Comparison of ENCODE assay signal across 16 mouse cellular contexts in genomic region chr2:166963257-166963656, GRCm38 (mm10).
"Had no signal": no experiment of that assay in that cellular context is flagged by ENCODE, and none has a peak within 500 bp of the region (broad histone marks: within the 10 kb centered on the region; RNA-seq: fewer than 3 reads in every experiment).

No protein-coding gene starts in this region.

- H3K9me3 ChIP-seq: lung, embryonic 15.5 days; megakaryocyte, embryonic 14.5 days; midbrain, embryonic 13.5 days; midbrain, embryonic 15.5 days; neural tube, embryonic 12.5 days; stomach, embryonic 15.5 days had no signal

- H3K9ac ChIP-seq: lung, embryonic 15.5 days; midbrain, embryonic 13.5 days; midbrain, embryonic 15.5 days; neural tube, embryonic 12.5 days; stomach, embryonic 15.5 days had no signal

- DNase-seq: lung, adult 2 months; lung, postnatal 14 days; lung, postnatal 36 days; right cerebral cortex, postnatal 14 days; thymus, adult 2 months; thymus, postnatal 25 days; thymus, postnatal 4 days had no signal

- H3K27me3 ChIP-seq: lung, embryonic 15.5 days; megakaryocyte, embryonic 14.5 days; midbrain, embryonic 13.5 days; midbrain, embryonic 15.5 days; neural tube, embryonic 12.5 days; stomach, embryonic 15.5 days had no signal

- H3K4me1 ChIP-seq: lung, embryonic 15.5 days; midbrain, embryonic 13.5 days; midbrain, embryonic 15.5 days; neural tube, embryonic 12.5 days; stomach, embryonic 15.5 days had no signal

- ATAC-seq: lung, postnatal 0 days; midbrain, embryonic 13.5 days; midbrain, embryonic 15.5 days had no signal

- H3K27ac ChIP-seq: lung, embryonic 15.5 days; macrophage; midbrain, embryonic 13.5 days; midbrain, embryonic 15.5 days; neural tube, embryonic 12.5 days; stomach, embryonic 15.5 days had no signal

- H3K4me3 ChIP-seq: lung, embryonic 15.5 days; megakaryocyte, embryonic 14.5 days; midbrain, embryonic 13.5 days; midbrain, embryonic 15.5 days; neural tube, embryonic 12.5 days; stomach, embryonic 15.5 days had no signal

- H3K4me2 ChIP-seq: lung, embryonic 15.5 days; midbrain, embryonic 11.5 days; midbrain, embryonic 13.5 days; midbrain, embryonic 15.5 days; neural tube, embryonic 12.5 days; stomach, embryonic 15.5 days had no signal
